Mouse (Mus musculus): ENCODE measurements at regions not wholly inside any gene's neighbourhood (a gene's known extent, or its start where the extent isn't known, plus 50 kb on each side); places are given as distances from the start of the nearest gene placed in this dataset.

GRCm38 (mm10) chr7:36921003-36921402 lies 223.1 kb downstream of the Tshz3 start:
- H3K4me3 ChIP-seq (ENCODE audit: low read length) = no peak overlapping the region
- H3K27me3 ChIP-seq (ENCODE audit: insufficient read depth, low read length) = no peaks in the 10 kb centered on the region
- H3K27ac ChIP-seq (ENCODE audit: low read length) = no peak overlapping the region
- no peak for ATAC-seq (ENCODE audit: low FRiP score, low TSS enrichment)
- H3K9me3 ChIP-seq (ENCODE audit: low read length) = no peaks in the 10 kb centered on the region
- 52% methylated on average over 14 of the region's 14 CpGs for WGBS
- no peaks in the 10 kb centered on the region for H3K36me3 ChIP-seq (ENCODE audit: insufficient read depth, low read length)
- no peak overlapping the region for H3K9ac ChIP-seq (replicated peaks; ENCODE audit: low read length)
- no peaks in the 10 kb centered on the region for H3K4me1 ChIP-seq (ENCODE audit: insufficient read depth, low read length)
- no peak overlapping the region for H3K4me2 ChIP-seq (replicated peaks; ENCODE audit: low read depth, low read length)

GRCm38 (mm10) chr7:36933490-36933889 lies 235.6 kb downstream of the Tshz3 start:
- Histone ChIP-seq H3K4me2 (replicated peaks; ENCODE audit: low read depth, low read length) (no peak overlapping the region), H3K36me3 (ENCODE audit: insufficient read depth, low read length) (no peaks in the 10 kb centered on the region), H3K9ac (replicated peaks; ENCODE audit: low read length) (no peak overlapping the region), H3K4me3 (ENCODE audit: low read length) (no peak overlapping the region), H3K27me3 (ENCODE audit: insufficient read depth, low read length) (no peaks in the 10 kb centered on the region), H3K4me1 (ENCODE audit: insufficient read depth, low read length) (peaks cover 5% of the 10 kb centered on the region), H3K27ac (ENCODE audit: low read length) (no peak overlapping the region), H3K9me3 (ENCODE audit: low read length) (no peaks in the 10 kb centered on the region)
- no peak for ATAC-seq (ENCODE audit: low FRiP score, low TSS enrichment)
- WGBS = 68% methylated on average over 3 of the region's 4 CpGs

- Histone ChIP-seq H3K9me3 (ENCODE audit: low read length) (no peaks in the 10 kb centered on the region), H3K27ac (ENCODE audit: low read length) (no peak overlapping the region), H3K9ac (replicated peaks; ENCODE audit: low read length) (no peak overlapping the region), H3K27me3 (ENCODE audit: insufficient read depth, low read length) (no peaks in the 10 kb centered on the region), H3K4me1 (ENCODE audit: insufficient read depth, low read length) (no peaks in the 10 kb centered on the region), H3K4me2 (replicated peaks; ENCODE audit: low read depth, low read length) (no peak overlapping the region), H3K36me3 (ENCODE audit: insufficient read depth, low read length) (no peaks in the 10 kb centered on the region), H3K4me3 (ENCODE audit: low read length) (no peak overlapping the region)
- WGBS = 68% methylated on average over 21 of the region's 21 CpGs
- ATAC-seq (ENCODE audit: low FRiP score, low TSS enrichment) = no peak
Measured at GRCm38 (mm10) chr7:36934792-36935555, 237.1 kb downstream of the Tshz3 start.

GRCm38 (mm10) chr7:36940611-36941010 lies 242.7 kb downstream of the Tshz3 start:
- Histone ChIP-seq H3K36me3 (ENCODE audit: insufficient read depth, low read length) (no peaks in the 10 kb centered on the region), H3K27ac (ENCODE audit: low read length) (no peak overlapping the region), H3K4me2 (replicated peaks; ENCODE audit: low read depth, low read length) (no peak overlapping the region), H3K9ac (replicated peaks; ENCODE audit: low read length) (no peak overlapping the region), H3K27me3 (ENCODE audit: insufficient read depth, low read length) (no peaks in the 10 kb centered on the region), H3K4me3 (ENCODE audit: low read length) (no peak overlapping the region), H3K9me3 (ENCODE audit: low read length) (no peaks in the 10 kb centered on the region), H3K4me1 (ENCODE audit: insufficient read depth, low read length) (no peaks in the 10 kb centered on the region; the same call in 1 of the 2 replicates)
- 46% methylated on average over 10 of the region's 10 CpGs for WGBS
- ATAC-seq (ENCODE audit: low FRiP score, low TSS enrichment) = no peak

GRCm38 (mm10) chr7:36945024-36945815 lies 247.3 kb downstream of the Tshz3 start:
- WGBS = 68% methylated on average over 14 of the region's 14 CpGs
- ATAC-seq (ENCODE audit: low FRiP score, low TSS enrichment) = no peak
- Histone ChIP-seq H3K27me3 (ENCODE audit: insufficient read depth, low read length) (no peaks in the 10 kb centered on the region), H3K9ac (replicated peaks; ENCODE audit: low read length) (no peak overlapping the region), H3K9me3 (ENCODE audit: low read length) (no peaks in the 10 kb centered on the region), H3K27ac (ENCODE audit: low read length) (peak overlapping the region; percentile 9; the same call in 1 of the 2 replicates), H3K4me3 (ENCODE audit: low read length) (no peak overlapping the region), H3K36me3 (ENCODE audit: insufficient read depth, low read length) (no peaks in the 10 kb centered on the region), H3K4me1 (ENCODE audit: insufficient read depth, low read length) (no peaks in the 10 kb centered on the region; the same call in 1 of the 2 replicates), H3K4me2 (replicated peaks; ENCODE audit: low read depth, low read length) (no peak overlapping the region)

- H3K27ac ChIP-seq (ENCODE audit: low read length) = no peak overlapping the region
- no peaks in the 10 kb centered on the region for H3K27me3 ChIP-seq (ENCODE audit: insufficient read depth, low read length)
- no peaks in the 10 kb centered on the region for H3K9me3 ChIP-seq (ENCODE audit: low read length)
- H3K4me2 ChIP-seq (replicated peaks; ENCODE audit: low read depth, low read length) = no peak overlapping the region
- 63% methylated on average over 10 of the region's 10 CpGs for WGBS
- no peak overlapping the region for H3K9ac ChIP-seq (replicated peaks; ENCODE audit: low read length)
- H3K4me1 ChIP-seq (ENCODE audit: insufficient read depth, low read length) = no peaks in the 10 kb centered on the region; the same call in 1 of the 2 replicates
- no peak overlapping the region for H3K4me3 ChIP-seq (ENCODE audit: low read length)
- H3K36me3 ChIP-seq (ENCODE audit: insufficient read depth, low read length) = no peaks in the 10 kb centered on the region
- ATAC-seq (ENCODE audit: low FRiP score, low TSS enrichment) = no peak
Measured at GRCm38 (mm10) chr7:36949511-36949910, 251.6 kb downstream of the Tshz3 start.

GRCm38 (mm10) chr7:36955376-36955775 lies 257.5 kb downstream of the Tshz3 start:
- no peak overlapping the region for H3K9ac ChIP-seq (replicated peaks; ENCODE audit: low read length)
- H3K27me3 ChIP-seq (ENCODE audit: insufficient read depth, low read length) = no peaks in the 10 kb centered on the region
- H3K9me3 ChIP-seq (ENCODE audit: low read length) = peaks cover 6% of the 10 kb centered on the region; the same call in 1 of the 2 replicates
- no peaks in the 10 kb centered on the region for H3K4me1 ChIP-seq (ENCODE audit: insufficient read depth, low read length)
- ATAC-seq (ENCODE audit: low FRiP score, low TSS enrichment) = no peak
- 39% methylated on average over 3 of the region's 3 CpGs for WGBS
- no peak overlapping the region for H3K4me2 ChIP-seq (replicated peaks; ENCODE audit: low read depth, low read length)
- H3K4me3 ChIP-seq (ENCODE audit: low read length) = no peak overlapping the region
- H3K36me3 ChIP-seq (ENCODE audit: insufficient read depth, low read length) = no peaks in the 10 kb centered on the region
- H3K27ac ChIP-seq (ENCODE audit: low read length) = no peak overlapping the region

- Histone ChIP-seq H3K4me2 (replicated peaks; ENCODE audit: low read depth, low read length) (no peak overlapping the region), H3K27ac (ENCODE audit: low read length) (no peak overlapping the region), H3K4me1 (ENCODE audit: insufficient read depth, low read length) (no peaks in the 10 kb centered on the region), H3K4me3 (ENCODE audit: low read length) (no peak overlapping the region), H3K9ac (replicated peaks; ENCODE audit: low read length) (no peak overlapping the region), H3K27me3 (ENCODE audit: insufficient read depth, low read length) (no peaks in the 10 kb centered on the region), H3K36me3 (ENCODE audit: insufficient read depth, low read length) (no peaks in the 10 kb centered on the region), H3K9me3 (ENCODE audit: low read length) (peaks cover 6% of the 10 kb centered on the region; the same call in 1 of the 2 replicates)
- no peak for ATAC-seq (ENCODE audit: low FRiP score, low TSS enrichment)
- 72% methylated on average over 8 of the region's 8 CpGs for WGBS
Measured at GRCm38 (mm10) chr7:36958255-36958654, 260.3 kb downstream of the Tshz3 start.

- Histone ChIP-seq H3K4me2 (replicated peaks; ENCODE audit: low read depth, low read length) (no peak overlapping the region), H3K27ac (ENCODE audit: low read length) (no peak overlapping the region), H3K9ac (replicated peaks; ENCODE audit: low read length) (no peak overlapping the region), H3K36me3 (ENCODE audit: insufficient read depth, low read length) (no peaks in the 10 kb centered on the region), H3K27me3 (ENCODE audit: insufficient read depth, low read length) (peaks cover 5% of the 10 kb centered on the region; the same call in 1 of the 2 replicates), H3K4me1 (ENCODE audit: insufficient read depth, low read length) (peaks cover 9% of the 10 kb centered on the region; the same call in 1 of the 2 replicates), H3K9me3 (ENCODE audit: low read length) (no peaks in the 10 kb centered on the region), H3K4me3 (ENCODE audit: low read length) (no peak overlapping the region)
- no peak for ATAC-seq (ENCODE audit: low FRiP score, low TSS enrichment)
- 85% methylated on average over 7 of the region's 7 CpGs for WGBS
Measured at GRCm38 (mm10) chr7:36971772-36972171, 273.9 kb downstream of the Tshz3 start.

All from kidney, embryonic 16.5 days (tissue).